Mouse (Mus musculus) kidney, embryonic 16.5 days (tissue): ENCODE measurements around the gene Zfp287. TPM values are rescaled to one million over a fixed set of nuclear protein-coding genes. Genes with fewer than 3 reads are reported as not detected.

Source experiments
- ATAC-seq: fragments of 200-750 bp; cut with Nextera tagmentation; 2 replicates; pipeline ENCODE4 v1.8.0; 2017; ENCODE audit warnings: moderate TSS enrichment; ENCODE audit not compliant: low FRiP score, low TSS enrichment
- H3K27ac ChIP-seq: fragments of 300-500 bp; sonication (generic); 2 replicates; pipeline ENCODE4 v1.5.1; 2014; ENCODE audit warnings: low read length
- H3K27me3 ChIP-seq: fragments of 300-500 bp; sonication (generic); 2 replicates; pipeline ENCODE4 v1.6.1; 2014; ENCODE audit warnings: low read length, control low read depth, mixed read lengths; ENCODE audit not compliant: insufficient read depth
- H3K36me3 ChIP-seq: fragments of 300-500 bp; sonication (generic); 2 replicates; pipeline ENCODE4 v1.6.1; 2014; ENCODE audit warnings: low read length, control low read depth, mixed read lengths; ENCODE audit not compliant: insufficient read depth
- H3K4me1 ChIP-seq: fragments of 300-500 bp; sonication (generic); 2 replicates; pipeline ENCODE4 v1.6.1; 2014; ENCODE audit warnings: low read length, control low read depth, mixed read lengths; ENCODE audit not compliant: insufficient read depth
- H3K4me2 ChIP-seq: fragments of 300-500 bp; sonication (generic); replicated peaks from 2 replicates; pipeline ENCODE4 v1.6.1; 2014; ENCODE audit warnings: low read depth, low read length
- H3K4me3 ChIP-seq: fragments of 300-500 bp; sonication (generic); 2 replicates; pipeline ENCODE4 v1.5.1; 2014; ENCODE audit warnings: mild to moderate bottlenecking, low read length
- H3K9ac ChIP-seq: fragments of 300-500 bp; sonication (generic); replicated peaks from 2 replicates; pipeline ENCODE4 v1.6.1; 2014; ENCODE audit warnings: low read length
- H3K9me3 ChIP-seq: fragments of 300-500 bp; sonication (generic); 2 replicates; pipeline ENCODE4 v1.6.1; 2016; ENCODE audit warnings: low read length, control low read depth
- WGBS: fragments of 180-500 bp; shearing (Covaris S2); extraction: QIAGEN DNeasy Blood & Tissue Kit; methylation state at CpG from one replicate; pipeline ENCODE4 v1.1.7; 2014; 5-methylcytosine and 5-hydroxymethylcytosine counted together
- polyA plus RNA-seq: library from polyadenylated mRNA; unstranded; fragments of >200 nt; fragmentation: Nextera tagmentation; extraction: Ambion mirVana; gene quantifications from 2 replicates; pipeline ENCODE4 v1.2.1, GENCODE M21; 2015

Gene Zfp287
- polyA plus RNA-seq, 1 experiment from 2014 or later: 7.5 TPM

DNA sequence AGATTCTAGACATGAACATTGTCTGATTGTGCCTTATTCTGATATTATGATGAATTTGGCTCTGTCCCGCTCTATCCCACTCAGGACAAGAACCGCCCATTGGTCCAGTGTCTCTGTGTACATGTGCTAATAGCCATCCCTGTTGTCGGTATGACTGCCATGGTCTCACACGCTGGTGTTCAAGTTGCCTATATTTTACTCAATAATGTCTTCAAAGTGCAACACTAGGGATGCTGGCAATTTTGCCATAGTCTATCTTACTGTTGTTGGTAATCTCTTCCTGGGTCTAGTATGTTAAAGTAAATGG lies 55.5 kb downstream of the Zfp287 start:
- ATAC-seq: no peak
- Histone ChIP-seq H3K9ac (peak overlapping the region; percentile 61; the same call in 1 of the 2 replicates), H3K27ac (no peak overlapping the region), H3K9me3 (no peaks in the 10 kb centered on the region), H3K4me2 (no peak overlapping the region), H3K4me1 (no peaks in the 10 kb centered on the region; the same call in 1 of the 2 replicates), H3K4me3 (no peak overlapping the region), H3K36me3 (no peaks in the 10 kb centered on the region), H3K27me3 (no peaks in the 10 kb centered on the region)
- WGBS: 95% methylated on average over 4 of the region's 4 CpGs

- WGBS: 15% methylated on average over 17 of the region's 17 CpGs
- no peaks in the 10 kb centered on the region for H3K36me3 ChIP-seq
- peak overlapping the region; percentile 61 for H3K9ac ChIP-seq
- no peaks in the 10 kb centered on the region for H3K27me3 ChIP-seq
- H3K4me2 ChIP-seq: peak overlapping the region; percentile 57
- peak; percentile 95 for ATAC-seq
- peak overlapping the region; percentile 41 for H3K4me3 ChIP-seq
- H3K9me3 ChIP-seq: no peaks in the 10 kb centered on the region
- no peak overlapping the region for H3K27ac ChIP-seq
- H3K4me1 ChIP-seq: no peaks in the 10 kb centered on the region; the same call in 1 of the 2 replicates
Measured at GRCm38 (mm10) chr11:62675480-62676289, 56.0 kb downstream of the Zfp287 start.

DNA sequence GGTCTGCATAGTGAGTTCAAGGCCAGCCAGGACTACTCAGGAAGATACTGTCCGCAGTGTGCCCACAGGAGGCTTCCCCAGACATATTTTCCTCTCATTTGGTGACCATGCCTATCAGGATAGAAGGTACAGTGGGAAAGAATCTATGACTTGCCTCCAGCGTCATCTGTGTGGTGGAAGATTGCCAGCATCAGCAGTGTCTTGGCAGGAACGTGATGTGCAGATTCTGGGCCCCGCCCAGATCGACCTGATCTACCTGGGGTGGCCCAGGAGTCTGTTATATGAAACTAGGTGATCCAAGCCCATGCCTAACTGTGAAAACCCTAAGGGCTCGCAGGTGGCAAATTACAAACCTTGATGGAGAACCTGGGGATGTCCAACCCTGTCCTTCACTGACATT lies 61.7 kb downstream of the Zfp287 start:
- Histone ChIP-seq H3K4me1 (no peaks in the 10 kb centered on the region), H3K36me3 (peaks cover 17% of the 10 kb centered on the region), H3K9ac (no peak overlapping the region), H3K9me3 (no peaks in the 10 kb centered on the region), H3K4me3 (no peak overlapping the region), H3K4me2 (no peak overlapping the region), H3K27me3 (no peaks in the 10 kb centered on the region), H3K27ac (no peak overlapping the region)
- ATAC-seq: no peak
- 86% methylated on average over 6 of the region's 6 CpGs for WGBS

DNA sequence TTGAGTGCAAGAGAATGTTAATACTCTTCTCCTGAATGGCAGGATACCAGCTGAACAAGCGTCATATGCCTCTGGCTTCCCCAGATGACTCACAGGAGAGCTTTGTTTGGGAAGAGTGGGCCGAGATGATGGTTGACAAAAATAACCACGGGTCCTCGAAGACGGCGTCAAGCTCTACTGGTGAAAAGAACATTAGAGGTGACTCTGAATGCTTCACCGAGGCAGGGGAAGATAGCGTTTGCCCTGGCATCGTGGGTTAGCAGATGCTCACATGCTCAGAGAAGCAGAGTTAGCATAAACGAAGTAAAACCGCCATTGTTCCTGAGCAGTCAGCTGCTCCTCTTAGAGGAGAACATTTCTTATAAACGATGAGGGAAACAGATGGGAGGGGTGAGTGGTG lies 62.2 kb downstream of the Zfp287 start:
- ATAC-seq: no peak
- H3K27me3 ChIP-seq: no peaks in the 10 kb centered on the region
- WGBS: 71% methylated on average over 12 of the region's 12 CpGs
- no peak overlapping the region for H3K27ac ChIP-seq
- no peaks in the 10 kb centered on the region for H3K9me3 ChIP-seq
- no peaks in the 10 kb centered on the region for H3K4me1 ChIP-seq
- H3K36me3 ChIP-seq: peaks cover 22% of the 10 kb centered on the region
- no peak overlapping the region for H3K9ac ChIP-seq
- no peak overlapping the region for H3K4me2 ChIP-seq
- H3K4me3 ChIP-seq: no peak overlapping the region

DNA sequence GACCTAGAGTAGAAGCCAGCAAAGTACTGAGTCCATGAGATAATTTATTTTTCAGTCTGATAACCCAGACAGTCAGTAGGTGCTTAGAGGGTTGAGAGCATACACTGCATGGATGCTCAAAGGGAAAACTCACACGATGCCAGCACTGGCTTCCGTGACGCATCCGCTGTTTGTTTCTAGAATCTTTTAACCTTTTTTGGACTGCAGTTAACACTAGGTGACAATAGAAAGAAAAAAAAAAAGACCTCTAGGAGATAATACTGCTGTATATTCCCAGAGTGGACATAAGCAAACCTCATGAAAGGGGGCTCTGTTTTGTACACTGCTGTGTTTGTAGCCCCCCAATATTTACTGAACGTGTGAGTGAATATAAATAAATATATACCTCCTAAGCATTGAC lies 62.7 kb downstream of the Zfp287 start:
- Histone ChIP-seq H3K27ac (no peak overlapping the region), H3K4me3 (no peak overlapping the region), H3K36me3 (peaks cover 22% of the 10 kb centered on the region), H3K9me3 (no peaks in the 10 kb centered on the region), H3K27me3 (no peaks in the 10 kb centered on the region), H3K4me1 (no peaks in the 10 kb centered on the region), H3K4me2 (no peak overlapping the region), H3K9ac (no peak overlapping the region)
- 93% methylated on average over 5 of the region's 5 CpGs for WGBS
- no peak for ATAC-seq

- ATAC-seq: no peak
Measured at GRCm38 (mm10) chr11:62664250-62664649, 67.5 kb downstream of the Zfp287 start.

DNA sequence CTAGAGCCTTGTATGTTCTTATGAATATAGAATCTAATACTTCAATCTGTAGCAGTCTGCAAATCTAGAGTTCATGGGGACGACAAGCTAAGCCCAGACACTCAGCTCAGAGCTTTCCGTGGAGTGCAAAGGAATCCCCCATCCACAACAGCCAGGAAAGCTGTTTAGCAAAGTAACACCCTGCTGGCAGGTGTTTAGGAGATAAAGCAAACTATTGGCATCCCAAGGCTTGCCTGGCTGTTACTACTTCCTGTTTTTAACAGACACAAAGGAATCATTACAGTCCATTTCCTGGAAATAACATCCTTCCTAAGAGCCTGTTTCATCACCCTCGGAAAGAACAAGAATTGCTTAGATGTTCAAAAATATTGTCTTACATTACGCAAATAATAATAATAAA lies 70.8 kb downstream of the Zfp287 start:
- H3K4me1 ChIP-seq: no peaks in the 10 kb centered on the region
- H3K4me2 ChIP-seq: no peak overlapping the region
- no peaks in the 10 kb centered on the region for H3K9me3 ChIP-seq
- H3K27me3 ChIP-seq: no peaks in the 10 kb centered on the region
- H3K9ac ChIP-seq: no peak overlapping the region
- no peak overlapping the region for H3K27ac ChIP-seq
- peaks cover 17% of the 10 kb centered on the region for H3K36me3 ChIP-seq
- no peak for ATAC-seq
- WGBS: 53% methylated on average over 4 of the region's 4 CpGs
- H3K4me3 ChIP-seq: no peak overlapping the region

More at GRCm38 (mm10) chr11:62664250-62664649, 67.5 kb downstream of the Zfp287 start:
- Histone ChIP-seq H3K27me3 (no peaks in the 10 kb centered on the region), H3K4me2 (no peak overlapping the region), H3K9ac (no peak overlapping the region), H3K9me3 (no peaks in the 10 kb centered on the region), H3K36me3 (peaks cover 22% of the 10 kb centered on the region), H3K27ac (no peak overlapping the region), H3K4me3 (no peak overlapping the region), H3K4me1 (no peaks in the 10 kb centered on the region)
- WGBS: 85% methylated on average over 6 of the region's 6 CpGs

DNA sequence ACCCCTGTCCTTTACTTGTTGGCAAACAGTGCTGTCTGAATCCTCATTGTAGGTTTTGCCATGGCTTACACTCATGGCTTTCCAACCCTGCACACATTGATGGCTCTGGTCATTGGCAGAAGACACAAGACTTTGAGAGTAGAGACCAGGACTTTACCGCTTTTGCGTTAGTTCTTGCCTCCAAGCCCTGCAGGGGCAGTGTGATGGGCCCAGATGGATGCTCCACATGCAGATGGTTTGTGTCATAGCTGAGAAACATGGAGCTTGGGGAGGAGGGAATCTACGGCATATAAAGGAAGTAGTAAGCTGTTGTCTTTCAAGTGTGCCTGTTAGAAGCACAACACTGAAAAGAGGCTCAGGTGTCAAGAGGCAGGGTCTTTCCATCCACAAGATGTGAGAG lies 79.6 kb downstream of the Zfp287 start:
- Histone ChIP-seq H3K4me1 (peaks cover 18% of the 10 kb centered on the region), H3K4me3 (no peak overlapping the region), H3K9ac (no peak overlapping the region), H3K27ac (no peak overlapping the region), H3K36me3 (peaks cover 20% of the 10 kb centered on the region), H3K9me3 (no peaks in the 10 kb centered on the region), H3K4me2 (no peak overlapping the region), H3K27me3 (no peaks in the 10 kb centered on the region)
- no peak for ATAC-seq
- 88% methylated on average over 3 of the region's 3 CpGs for WGBS

DNA sequence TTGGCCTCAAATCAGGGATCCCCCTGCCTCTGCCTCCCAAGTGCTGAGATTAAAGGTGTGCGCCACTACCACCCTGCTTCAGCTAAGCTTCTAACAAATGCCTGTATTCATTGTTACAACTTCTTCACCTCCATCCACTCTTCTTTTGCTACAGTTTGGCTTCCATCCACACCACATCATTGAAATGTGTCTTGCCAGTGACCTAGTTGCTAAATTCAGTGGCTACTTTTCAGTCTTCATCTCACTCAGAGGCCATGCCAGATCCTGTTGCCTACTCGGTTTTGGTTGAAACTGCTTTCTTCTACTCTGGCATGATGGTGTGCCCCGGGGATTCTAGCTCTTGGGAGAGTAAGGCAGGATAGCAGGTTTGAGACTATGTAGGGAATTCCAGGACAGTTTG lies 80.1 kb downstream of the Zfp287 start:
- H3K36me3 ChIP-seq: peaks cover 20% of the 10 kb centered on the region
- H3K27ac ChIP-seq: no peak overlapping the region
- H3K9ac ChIP-seq: no peak overlapping the region
- no peak for ATAC-seq
- H3K4me1 ChIP-seq: peaks cover 23% of the 10 kb centered on the region
- H3K4me2 ChIP-seq: no peak overlapping the region
- 89% methylated on average over 3 of the region's 3 CpGs for WGBS
- no peaks in the 10 kb centered on the region for H3K27me3 ChIP-seq
- H3K9me3 ChIP-seq: no peaks in the 10 kb centered on the region
- no peak overlapping the region for H3K4me3 ChIP-seq
